Mouse (Mus musculus) hematopoietic multipotent progenitor cell, adult 10-12 weeks (in vitro differentiated cells): Measurements from ENCODE around the gene Prrg2. TPM values are rescaled to one million over a fixed set of nuclear protein-coding genes. Genes with fewer than 3 reads are reported as not detected.

ENCODE experiments used
- polyA plus RNA-seq: library from polyadenylated mRNA; stranded (reverse); fragments of >175 nt; gene quantifications from 2 replicates; pipeline ENCODE4 v1.2.3, GENCODE M21; 2012; ENCODE audit warnings: low replicate concordance

The Prrg2 gene
- 21.9 and 40.2 TPM in 2 replicates for polyA plus RNA-seq

DNA sequence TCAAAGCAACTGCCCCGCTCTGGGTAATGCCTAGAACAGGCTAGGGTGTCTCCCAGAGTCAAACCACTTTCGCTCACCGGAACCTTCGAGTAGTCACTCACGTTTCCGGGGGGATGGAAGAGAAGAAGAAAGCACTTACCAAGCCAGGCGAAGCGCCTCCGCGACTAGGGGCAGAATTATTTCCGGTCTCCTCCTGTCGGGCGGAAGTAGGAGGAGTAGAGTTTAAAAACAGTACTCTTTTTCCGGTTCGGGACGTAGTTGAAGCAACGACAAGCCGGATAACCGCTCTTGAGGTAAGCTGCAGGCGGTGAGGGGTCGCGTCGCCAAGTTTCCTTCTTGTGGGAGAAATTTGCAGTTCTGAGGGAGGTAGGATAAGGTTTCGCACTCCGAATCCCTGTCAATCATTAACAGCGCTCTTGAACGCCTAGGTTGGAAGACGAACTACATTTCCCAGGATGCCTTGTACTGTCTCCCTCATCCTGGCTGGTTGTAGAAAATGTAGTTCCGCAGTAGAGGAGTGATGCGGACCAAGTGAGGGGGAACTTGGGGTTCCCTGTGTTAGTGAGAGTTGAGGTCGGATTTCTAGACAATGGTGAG, at the start of gene Prrg2, which contains the start of gene Nosip:
Gene Prrg2, minus strand, starts transcription at position 439 of the 597 bp plus-strand sequence.
Gene Nosip, plus strand, starts transcription at position 191 of the 597 bp plus-strand sequence.

DNA sequence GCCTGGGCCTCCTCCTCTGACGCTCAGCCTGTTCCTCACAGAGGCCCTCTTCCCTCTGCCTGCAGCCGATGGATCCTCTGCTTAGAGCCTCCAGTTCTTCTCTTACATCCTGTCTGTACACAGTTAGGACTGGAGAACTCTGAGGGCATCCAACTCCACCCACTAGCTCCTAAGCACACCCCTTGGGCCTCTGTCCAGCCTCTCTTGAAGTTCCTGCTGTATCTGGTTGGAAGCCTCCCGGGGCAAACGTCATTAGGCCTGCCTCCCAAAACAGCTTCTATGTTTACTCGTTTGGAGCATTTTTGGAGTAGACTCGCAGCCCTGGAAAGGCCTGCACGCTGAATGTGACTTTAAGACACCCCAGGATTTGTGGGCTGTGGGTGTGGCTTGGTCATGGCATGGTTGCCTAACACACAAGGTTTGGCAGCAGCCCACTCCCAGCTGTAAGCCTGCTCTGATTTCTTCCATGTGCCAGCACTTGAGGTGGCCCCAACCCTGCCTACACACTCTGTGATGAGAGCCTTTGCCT, 41.2 kb upstream of the Prrg2 start, which contains the start of gene Fcgrt:
Gene Fcgrt, minus strand, starts transcription at position 200 of the 529 bp plus-strand sequence.

DNA sequence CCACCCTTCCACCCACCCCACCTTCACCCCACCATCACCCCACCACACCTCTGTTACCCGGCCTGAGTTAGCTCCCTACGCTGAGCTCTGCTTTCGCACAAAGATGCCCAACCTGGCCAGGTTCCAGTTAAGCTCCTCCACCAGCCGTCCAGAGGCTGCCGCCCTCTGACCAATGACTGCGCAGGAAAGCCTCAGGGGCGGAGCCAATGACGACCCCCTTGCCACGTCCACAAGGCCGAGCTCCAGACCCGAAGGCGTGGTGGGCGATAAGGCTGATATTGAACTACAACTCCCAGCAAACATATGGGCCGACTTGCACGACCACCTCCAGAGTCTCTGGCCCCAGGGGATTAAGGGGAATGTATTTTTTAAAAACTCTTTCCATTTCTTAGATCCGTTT, 29.6 kb upstream of the Prrg2 start, which contains the start of gene Rcn3:
Gene Rcn3, minus strand, starts transcription at position 174 of the 400 bp plus-strand sequence.

DNA sequence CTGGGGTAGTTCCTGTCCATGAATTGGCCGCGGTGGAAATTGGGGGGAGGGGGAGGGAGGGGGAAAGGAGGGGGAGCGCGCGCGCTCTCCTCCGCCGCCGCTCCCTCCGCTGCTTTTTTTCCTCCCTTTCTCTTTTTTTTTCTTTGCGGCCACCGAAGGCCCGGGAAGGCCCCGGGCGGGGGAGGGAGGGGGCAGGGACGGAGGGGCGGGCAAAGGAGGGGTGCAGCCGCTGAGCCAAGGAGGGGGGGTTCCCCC, 9.7 kb downstream of the Prrg2 start, which contains the start of gene Prr12:
Gene Prr12, minus strand, starts transcription at position 20 of the 255 bp plus-strand sequence.

DNA sequence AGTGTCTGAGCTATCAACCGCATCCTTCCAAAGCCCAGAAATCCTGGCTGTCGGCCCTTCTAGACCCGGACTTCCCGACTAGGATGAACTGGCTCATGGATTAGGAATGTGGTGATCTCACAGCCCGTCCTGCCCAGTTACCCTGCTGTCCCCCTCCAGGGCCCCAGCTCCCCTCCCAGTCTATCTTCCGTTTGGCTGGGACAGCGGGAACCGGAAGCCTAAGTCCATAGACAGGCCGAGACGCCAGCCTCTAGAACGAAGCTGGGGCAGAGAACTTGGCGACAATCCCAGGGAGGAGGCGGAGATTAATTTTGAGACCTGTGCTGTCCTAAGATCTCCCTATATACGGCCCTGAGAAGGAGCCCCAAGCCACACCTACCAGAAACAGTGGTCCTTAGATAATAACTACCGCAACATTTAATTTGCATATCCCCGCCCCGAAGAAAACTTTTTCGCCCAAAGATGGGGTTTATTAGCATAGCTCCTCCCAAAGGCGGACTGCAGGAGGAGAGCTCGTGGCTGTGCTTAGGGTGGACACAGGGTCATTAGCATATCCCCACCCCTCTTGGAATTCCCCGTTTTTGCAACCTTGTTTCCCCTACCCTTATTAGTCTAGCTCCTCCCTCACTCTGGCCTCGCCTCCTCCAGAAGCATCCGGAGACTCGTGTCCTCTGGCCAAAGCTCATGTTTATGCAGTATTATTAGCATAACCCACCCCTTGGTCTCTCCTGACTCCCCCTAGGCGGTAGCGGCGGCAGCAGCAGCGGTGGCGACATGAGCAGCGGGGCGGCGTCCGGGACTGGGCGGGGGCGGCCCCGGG, 45.0 kb downstream of the Prrg2 start, which contains the start of gene Rras:
Gene Rras, plus strand, starts transcription at position 720 of the 820 bp plus-strand sequence.

DNA sequence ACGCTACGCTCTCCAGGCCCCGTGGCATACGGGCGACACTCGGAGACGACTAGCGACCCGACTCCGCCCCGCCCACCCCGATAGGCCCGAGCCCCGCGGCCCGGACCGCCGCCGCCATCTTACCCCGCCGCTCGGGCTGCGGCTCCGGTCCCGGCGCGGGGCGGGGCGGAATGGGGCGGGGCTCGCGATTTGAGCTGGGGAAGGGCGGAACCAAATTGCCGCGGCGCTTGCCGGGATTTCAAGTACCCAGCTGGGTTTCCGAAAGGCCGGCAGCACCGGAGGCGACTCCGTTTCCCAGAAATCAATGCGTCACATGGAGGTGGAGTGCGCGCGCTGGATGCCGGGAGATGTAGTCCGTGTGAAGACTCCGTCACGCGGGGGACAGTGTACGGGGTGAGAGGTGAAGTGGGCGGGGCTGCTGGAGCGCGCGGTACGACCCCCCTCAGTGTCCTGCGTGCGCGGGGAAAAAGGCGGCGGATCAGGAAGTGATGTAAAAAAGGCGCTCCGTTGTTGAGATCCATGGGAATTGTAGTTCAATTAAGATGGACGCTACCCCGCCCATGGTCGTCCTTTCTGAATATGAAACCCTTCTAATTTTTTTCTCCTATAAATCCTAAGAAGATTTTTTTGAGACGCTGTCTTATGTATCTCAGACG, 46.4 kb downstream of the Prrg2 start, which contains the start of gene Scaf1:
Gene Scaf1, minus strand, starts transcription at position 407 of the 656 bp plus-strand sequence.

Other genes with a start within 250 kb of the Prrg2 start
- gene Nup62, start 246.6 kb downstream of the Prrg2 start, polyA plus RNA-seq, result 31.2 and 81.5 TPM in 2 replicates
- gene Il4i1, start 246.3 kb downstream of the Prrg2 start, polyA plus RNA-seq, result 150 and 240 TPM in 2 replicates
- 25.4 and 45.2 TPM in 2 replicates for gene Atf5, start 246.0 kb downstream of the Prrg2 start, polyA plus RNA-seq
- gene Akt1s1, start 213.7 kb downstream of the Prrg2 start, polyA plus RNA-seq, result 167 and 687 TPM in 2 replicates
- gene Tbc1d17, start 213.6 kb downstream of the Prrg2 start, polyA plus RNA-seq, result 121 and 132 TPM in 2 replicates
- gene Pnkp, start 205.5 kb downstream of the Prrg2 start, polyA plus RNA-seq, result 55.0 and 91.1 TPM in 2 replicates
- gene Ptov1, start 192.9 kb downstream of the Prrg2 start, polyA plus RNA-seq, result 42.0 and 70.4 TPM in 2 replicates
- 195 and 493 TPM in 2 replicates for gene Med25, start 170.0 kb downstream of the Prrg2 start, polyA plus RNA-seq
- 68.5 and 164 TPM in 2 replicates for gene Fuz, start 166.6 kb downstream of the Prrg2 start, polyA plus RNA-seq
- 86.3 and 94.0 TPM in 2 replicates for gene Ap2a1, start 133.2 kb downstream of the Prrg2 start, polyA plus RNA-seq
- gene Tsks, start 119.5 kb downstream of the Prrg2 start, polyA plus RNA-seq, result 0.29 TPM in 1 of 2 replicates, not detected in the other
- 0.16 and 0.33 TPM in 2 replicates for gene Cpt1c, start 87.8 kb downstream of the Prrg2 start, polyA plus RNA-seq
- gene Prmt1, start 76.1 kb downstream of the Prrg2 start, polyA plus RNA-seq, result 20.1 and 51.4 TPM in 2 replicates
- 121 and 237 TPM in 2 replicates for gene Irf3, start 65.0 kb downstream of the Prrg2 start, polyA plus RNA-seq
- 98.8 and 137 TPM in 2 replicates for gene Bcl2l12, start 64.0 kb downstream of the Prrg2 start, polyA plus RNA-seq
- 147 and 361 TPM in 2 replicates for gene Scaf1, start 46.3 kb downstream of the Prrg2 start, polyA plus RNA-seq
- gene Rras, start 44.7 kb downstream of the Prrg2 start, polyA plus RNA-seq, result 20.4 and 47.3 TPM in 2 replicates
- gene Prr12, start 9.8 kb downstream of the Prrg2 start, polyA plus RNA-seq, result 91.8 and 211 TPM in 2 replicates
- 110 and 117 TPM in 2 replicates for gene Nosip, start 248 bp downstream of the Prrg2 start, polyA plus RNA-seq
- 45.4 and 68.2 TPM in 2 replicates for gene Rcn3, start 29.5 kb upstream of the Prrg2 start, polyA plus RNA-seq
- 210 and 322 TPM in 2 replicates for gene Fcgrt, start 41.2 kb upstream of the Prrg2 start, polyA plus RNA-seq
- gene Rps11, start 61.8 kb upstream of the Prrg2 start, polyA plus RNA-seq, result 79.7 and 146 TPM in 2 replicates
- 6,038 and 6,758 TPM in 2 replicates for gene Rpl13a, start 66.1 kb upstream of the Prrg2 start, polyA plus RNA-seq
- 0.59 and 3.0 TPM in 2 replicates for gene Gm45713, start 73.6 kb upstream of the Prrg2 start, polyA plus RNA-seq
- 106 and 107 TPM in 2 replicates for gene Flt3l, start 73.8 kb upstream of the Prrg2 start, polyA plus RNA-seq
- 35.7 and 44.2 TPM in 2 replicates for gene Pih1d1, start 91.6 kb upstream of the Prrg2 start, polyA plus RNA-seq
- 98.2 and 154 TPM in 2 replicates for gene Aldh16a1, start 91.9 kb upstream of the Prrg2 start, polyA plus RNA-seq
- gene Slc17a7, start 101.3 kb upstream of the Prrg2 start, polyA plus RNA-seq, result 0.10 and 0.24 TPM in 2 replicates
- 0.10 TPM in 1 of 2 replicates, not detected in the other for gene Gfy, start 116.9 kb upstream of the Prrg2 start, polyA plus RNA-seq
- gene Pth2, start 118.3 kb upstream of the Prrg2 start, polyA plus RNA-seq, result not detected in 2 replicates
- gene Ccdc155, start 142.2 kb upstream of the Prrg2 start, polyA plus RNA-seq, result 0.47 and 0.54 TPM in 2 replicates
- gene Dkkl1, start 149.5 kb upstream of the Prrg2 start, polyA plus RNA-seq, result 13.5 and 29.6 TPM in 2 replicates
- 0.09 and 0.62 TPM in 2 replicates for gene Tead2, start 153.1 kb upstream of the Prrg2 start, polyA plus RNA-seq
- gene Cd37, start 176.4 kb upstream of the Prrg2 start, polyA plus RNA-seq, result 1,076 and 1,868 TPM in 2 replicates
- gene Slc6a16, start 178.4 kb upstream of the Prrg2 start, polyA plus RNA-seq, result not detected in 2 replicates
- 0.34 and 0.58 TPM in 2 replicates for gene Slc6a21, start 214.8 kb upstream of the Prrg2 start, polyA plus RNA-seq